Mouse (Mus musculus): ENCODE results near the gene Mettl1.

Mettl1 gene

GRCm38 (mm10) chr10:127041274-127041766, at the start of gene Mettl1, which contains the start of gene Eef1akmt3:
Mettl1 (plus strand) TSS chr10:127041414.
Eef1akmt3 (minus strand) TSS chr10:127041513.
- peaks cover 80% of the 10 kb centered on the region for H3K4me1 ChIP-seq (replicated peaks; ENCODE audit: low read depth, low read length)
- H3K27me3 ChIP-seq (ENCODE audit: insufficient read depth, low read length): 0 out of 2 replicates have a peak, but pooled peaks cover 2% of the 10 kb centered on the region
- no peaks in the 10 kb centered on the region for H3K9me3 ChIP-seq (ENCODE audit: low read length)
- H3K36me3 ChIP-seq (ENCODE audit: insufficient read depth, low read length): peaks cover 38% of the 10 kb centered on the region
- no peak for TF ChIP-seq CTCF (conservative IDR thresholded peaks at IDR 0.05; ENCODE audit: low read length)
- no peak for TF ChIP-seq NANOG (IDR thresholded peaks at IDR 0.05; ENCODE audit: borderline replicate concordance, low read length)
- TF ChIP-seq POU5F1 (IDR thresholded peaks at IDR 0.05; ENCODE audit: borderline replicate concordance, low read length): no peak
- H3K4me3 ChIP-seq (replicated peaks; ENCODE audit: low read length): peak within 1 kb of the TSS; percentile 93

GRCm38 (mm10) chr10:126991676-126992075, 49.5 kb upstream of the Mettl1 start:
- Histone ChIP-seq H3K27me3 (ENCODE audit: insufficient read depth, low read length) (no peaks in the 10 kb centered on the region), H3K9me3 (ENCODE audit: low read length) (no peaks in the 10 kb centered on the region), H3K4me1 (replicated peaks; ENCODE audit: low read depth, low read length) (peaks cover 87% of the 10 kb centered on the region), H3K4me3 (replicated peaks; ENCODE audit: low read length) (no peak overlapping the region), H3K36me3 (ENCODE audit: insufficient read depth, low read length) (peaks cover 58% of the 10 kb centered on the region)
- TF ChIP-seq CTCF (conservative IDR thresholded peaks at IDR 0.05; ENCODE audit: low read length): no peak
- no peak for TF ChIP-seq NANOG (IDR thresholded peaks at IDR 0.05; ENCODE audit: borderline replicate concordance, low read length)
- TF ChIP-seq POU5F1 (IDR thresholded peaks at IDR 0.05; ENCODE audit: borderline replicate concordance, low read length): no peak

GRCm38 (mm10) chr10:126993621-126994020, 47.6 kb upstream of the Mettl1 start:
- Histone ChIP-seq H3K9me3 (ENCODE audit: low read length) (no peaks in the 10 kb centered on the region), H3K4me3 (replicated peaks; ENCODE audit: low read length) (no peak overlapping the region), H3K36me3 (ENCODE audit: insufficient read depth, low read length) (peaks cover 74% of the 10 kb centered on the region), H3K4me1 (replicated peaks; ENCODE audit: low read depth, low read length) (peaks cover 83% of the 10 kb centered on the region), H3K27me3 (ENCODE audit: insufficient read depth, low read length) (no peaks in the 10 kb centered on the region)
- TF ChIP-seq POU5F1 (IDR thresholded peaks at IDR 0.05; ENCODE audit: borderline replicate concordance, low read length) (no peak), CTCF (conservative IDR thresholded peaks at IDR 0.05; ENCODE audit: low read length) (no peak), NANOG (IDR thresholded peaks at IDR 0.05; ENCODE audit: borderline replicate concordance, low read length) (no peak)

DNA sequence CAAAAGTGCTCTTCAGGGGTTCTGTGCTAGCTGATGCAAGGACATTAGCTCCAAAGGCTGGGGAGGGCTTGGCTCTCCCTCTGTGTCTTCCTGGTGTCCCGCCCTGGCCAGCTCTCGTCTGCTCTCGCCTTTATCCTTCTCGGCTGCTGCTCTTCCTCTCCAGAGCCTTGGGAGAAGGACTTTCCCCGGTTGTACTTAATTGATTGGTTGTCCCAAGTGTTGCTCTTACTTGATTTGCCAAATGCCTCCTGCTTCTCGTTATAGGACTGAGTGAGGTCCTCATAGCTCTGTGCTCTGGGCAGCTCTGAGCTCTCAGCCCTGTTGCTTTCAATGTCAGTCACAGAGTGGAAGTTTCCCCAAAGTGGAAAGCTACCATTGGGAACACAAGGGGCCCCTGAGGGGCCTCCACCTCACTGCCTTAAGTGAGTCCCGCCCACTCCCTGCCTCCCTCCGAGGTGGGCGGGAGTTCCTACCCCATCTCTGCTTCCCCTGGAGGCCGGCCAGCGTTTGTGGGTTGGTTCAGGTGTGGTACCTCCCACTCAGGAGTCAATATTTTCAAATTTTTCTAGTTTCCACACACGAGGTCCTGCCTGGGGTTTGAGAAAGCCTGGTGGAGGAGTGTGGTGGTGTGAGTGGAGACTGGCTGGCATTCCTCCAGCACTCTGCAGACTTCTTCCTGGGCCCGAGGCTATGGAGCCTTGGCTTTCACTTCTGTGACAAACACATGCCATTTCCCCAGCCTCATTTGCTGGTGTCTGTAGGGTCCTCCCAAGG, 43.7 kb upstream of the Mettl1 start:
- no peak overlapping the region for H3K4me3 ChIP-seq (replicated peaks; ENCODE audit: low read length)
- H3K27me3 ChIP-seq (ENCODE audit: insufficient read depth, low read length): no peaks in the 10 kb centered on the region
- no peaks in the 10 kb centered on the region for H3K9me3 ChIP-seq (ENCODE audit: low read length)
- H3K4me1 ChIP-seq (replicated peaks; ENCODE audit: low read depth, low read length): peaks cover 61% of the 10 kb centered on the region
- H3K36me3 ChIP-seq (ENCODE audit: insufficient read depth, low read length): peaks cover 70% of the 10 kb centered on the region
- TF ChIP-seq POU5F1 (IDR thresholded peaks at IDR 0.05; ENCODE audit: borderline replicate concordance, low read length) (no peak), CTCF (conservative IDR thresholded peaks at IDR 0.05; ENCODE audit: low read length) (no peak), NANOG (IDR thresholded peaks at IDR 0.05; ENCODE audit: borderline replicate concordance, low read length) (no peak)

DNA sequence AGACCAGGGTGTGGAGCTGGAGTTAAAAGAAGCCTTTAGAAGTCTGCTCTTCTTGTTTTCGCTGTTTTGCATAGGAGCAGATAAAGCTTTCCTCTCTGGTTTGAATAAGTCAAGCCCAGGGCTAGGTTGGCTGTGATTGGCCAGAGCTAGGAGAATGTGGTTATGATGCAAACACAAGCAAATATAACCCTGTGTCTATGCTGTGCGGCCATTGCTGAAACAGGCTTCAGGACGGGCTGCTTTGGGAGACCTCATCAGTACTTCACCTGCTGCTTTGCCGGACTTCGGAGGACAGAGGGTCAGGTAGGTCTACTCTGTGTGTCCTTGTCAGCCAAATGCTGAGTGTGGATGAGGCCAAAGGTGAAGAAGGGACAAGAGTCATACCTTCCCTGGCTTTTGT, 40.7 kb upstream of the Mettl1 start, which contains the start of gene Avil:
Gene Avil, plus strand, starts transcription at position 181 of the 400 bp plus-strand sequence.
- TF ChIP-seq NANOG (IDR thresholded peaks at IDR 0.05; ENCODE audit: borderline replicate concordance, low read length) (no peak), POU5F1 (IDR thresholded peaks at IDR 0.05; ENCODE audit: borderline replicate concordance, low read length) (no peak), CTCF (conservative IDR thresholded peaks at IDR 0.05; ENCODE audit: low read length) (no peak)
- Histone ChIP-seq H3K36me3 (ENCODE audit: insufficient read depth, low read length) (peaks cover 40% of the 10 kb centered on the region), H3K9me3 (ENCODE audit: low read length) (no peaks in the 10 kb centered on the region), H3K4me3 (replicated peaks; ENCODE audit: low read length) (no peak within 1 kb of the TSS), H3K27me3 (ENCODE audit: insufficient read depth, low read length) (peaks cover 5% of the 10 kb centered on the region; the same call in 1 of the 2 replicates), H3K4me1 (replicated peaks; ENCODE audit: low read depth, low read length) (peaks cover 33% of the 10 kb centered on the region)

DNA sequence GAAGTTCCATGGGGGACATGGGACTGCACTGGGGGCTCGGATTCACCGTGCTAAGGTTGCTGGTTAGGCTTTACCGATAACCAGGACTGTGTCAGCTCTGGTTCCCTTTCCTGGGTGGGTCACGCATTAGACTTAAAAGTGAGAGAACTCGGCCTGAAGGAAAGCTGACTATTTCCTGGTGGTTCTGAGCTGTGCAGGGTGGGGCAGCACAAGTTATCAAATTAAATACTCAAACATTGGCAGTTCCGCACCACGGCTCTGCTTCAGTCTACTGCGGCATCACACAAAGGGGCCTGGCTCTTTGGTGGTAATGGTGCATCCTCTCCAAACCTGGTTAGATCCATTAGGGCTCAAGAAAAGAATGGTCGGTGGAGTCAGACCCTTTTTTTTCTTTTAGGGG, 39.9 kb upstream of the Mettl1 start:
- TF ChIP-seq NANOG (IDR thresholded peaks at IDR 0.05; ENCODE audit: borderline replicate concordance, low read length): no peak
- TF ChIP-seq POU5F1 (IDR thresholded peaks at IDR 0.05; ENCODE audit: borderline replicate concordance, low read length): no peak
- TF ChIP-seq CTCF (conservative IDR thresholded peaks at IDR 0.05; ENCODE audit: low read length): no peak
- H3K9me3 ChIP-seq (ENCODE audit: low read length): no peaks in the 10 kb centered on the region
- no peak overlapping the region for H3K4me3 ChIP-seq (replicated peaks; ENCODE audit: low read length)
- peaks cover 33% of the 10 kb centered on the region for H3K4me1 ChIP-seq (replicated peaks; ENCODE audit: low read depth, low read length)
- H3K27me3 ChIP-seq (ENCODE audit: insufficient read depth, low read length): peaks cover 11% of the 10 kb centered on the region; the same call in 1 of the 2 replicates
- peaks cover 32% of the 10 kb centered on the region for H3K36me3 ChIP-seq (ENCODE audit: insufficient read depth, low read length)

DNA sequence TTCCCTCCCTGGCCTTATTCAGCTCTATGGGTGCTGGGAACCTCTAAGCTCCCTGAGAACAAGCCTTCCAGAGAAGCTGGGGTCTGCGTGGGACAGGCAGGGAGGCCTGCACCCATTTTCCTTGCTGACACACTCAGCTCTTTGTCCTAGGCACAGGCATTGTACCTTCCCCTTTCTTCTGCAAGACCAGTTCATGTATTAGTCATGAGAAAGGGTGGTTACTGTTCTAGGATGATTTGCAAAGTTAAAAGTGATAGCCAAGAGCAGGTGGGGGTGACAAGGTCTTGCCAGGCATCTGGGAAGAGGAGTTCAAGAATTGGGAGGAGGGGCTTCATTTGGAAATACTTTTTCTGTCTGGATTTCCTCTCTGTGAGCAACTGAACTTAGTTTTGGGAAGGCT, 39.2 kb upstream of the Mettl1 start:
- Histone ChIP-seq H3K9me3 (ENCODE audit: low read length) (no peaks in the 10 kb centered on the region), H3K4me1 (replicated peaks; ENCODE audit: low read depth, low read length) (peaks cover 39% of the 10 kb centered on the region), H3K4me3 (replicated peaks; ENCODE audit: low read length) (no peak overlapping the region), H3K36me3 (ENCODE audit: insufficient read depth, low read length) (peaks cover 31% of the 10 kb centered on the region), H3K27me3 (ENCODE audit: insufficient read depth, low read length) (peaks cover 18% of the 10 kb centered on the region)
- TF ChIP-seq NANOG (IDR thresholded peaks at IDR 0.05; ENCODE audit: borderline replicate concordance, low read length) (no peak), POU5F1 (IDR thresholded peaks at IDR 0.05; ENCODE audit: borderline replicate concordance, low read length) (no peak), CTCF (conservative IDR thresholded peaks at IDR 0.05; ENCODE audit: low read length) (no peak)

DNA sequence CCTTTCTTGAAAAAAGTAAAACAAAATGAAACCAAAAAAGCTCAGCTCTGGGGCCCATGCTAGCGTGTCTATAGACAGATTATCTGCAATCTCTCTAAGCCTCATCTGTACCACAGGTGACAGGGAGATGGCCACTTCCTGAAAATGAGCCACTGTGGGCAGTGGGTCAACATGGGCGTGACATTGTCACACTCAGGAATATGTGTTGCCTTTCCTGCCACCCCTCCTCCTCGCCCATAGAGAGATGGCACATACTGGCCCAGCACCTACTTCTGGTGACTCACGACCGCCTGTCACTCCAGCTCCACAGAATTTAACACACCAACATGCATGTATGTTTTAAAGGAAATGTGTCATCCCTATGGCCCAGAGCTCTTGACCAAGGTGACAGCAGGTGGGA, 38.4 kb upstream of the Mettl1 start:
- Histone ChIP-seq H3K4me3 (replicated peaks; ENCODE audit: low read length) (no peak overlapping the region), H3K9me3 (ENCODE audit: low read length) (no peaks in the 10 kb centered on the region), H3K36me3 (ENCODE audit: insufficient read depth, low read length) (peaks cover 24% of the 10 kb centered on the region), H3K4me1 (replicated peaks; ENCODE audit: low read depth, low read length) (peaks cover 39% of the 10 kb centered on the region), H3K27me3 (ENCODE audit: insufficient read depth, low read length) (peaks cover 25% of the 10 kb centered on the region)
- TF ChIP-seq POU5F1 (IDR thresholded peaks at IDR 0.05; ENCODE audit: borderline replicate concordance, low read length): no peak
- no peak for TF ChIP-seq NANOG (IDR thresholded peaks at IDR 0.05; ENCODE audit: borderline replicate concordance, low read length)
- no peak for TF ChIP-seq CTCF (conservative IDR thresholded peaks at IDR 0.05; ENCODE audit: low read length)

Data from E14TG2a.4 (cell line).